Comparison of ENCODE assay signal across 8 mouse cellular contexts in the genomic region with DNA sequence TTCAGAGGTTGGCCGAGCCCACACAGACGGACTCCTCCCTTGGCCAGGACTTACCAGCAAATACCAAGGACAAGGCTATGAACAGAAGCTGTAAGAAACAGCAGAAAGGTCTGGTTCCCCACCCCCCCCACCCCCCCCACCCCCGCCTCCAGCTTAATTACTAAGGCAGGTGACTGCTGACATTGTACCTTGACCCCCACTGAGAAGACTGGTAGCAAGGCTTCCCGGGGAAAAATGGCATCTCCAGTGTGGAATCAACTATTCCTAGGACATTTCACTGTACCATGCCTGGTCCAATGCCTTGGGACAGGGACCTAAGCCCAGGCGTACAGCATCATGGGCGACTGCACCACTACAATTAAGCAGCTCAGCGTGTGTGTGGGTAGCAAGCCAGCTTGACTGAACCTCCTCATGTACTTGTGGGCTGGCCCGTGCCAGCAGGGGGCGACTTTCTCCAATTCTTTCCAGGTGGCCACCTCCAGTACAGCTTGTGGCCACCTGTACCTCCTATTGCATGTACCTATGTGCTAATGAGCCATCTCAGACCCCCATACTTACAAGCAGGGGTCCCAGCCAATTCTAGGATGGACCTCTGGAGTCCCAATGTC. TPM values are rescaled to one million over a fixed set of nuclear protein-coding genes. Genes with fewer than 3 reads are reported as not detected.
DNase-seq lines count a peak whose midpoint lies in the region; ATAC-seq lines count a peak whose summit lies in the region.

No protein-coding gene starts in this region.

- no peak overlapping the region for H3K9ac ChIP-seq in liver, embryonic 11.5 days (ENCODE audit: low read depth, low read length)
- H3K9ac ChIP-seq in kidney, embryonic 16.5 days (replicated peaks; ENCODE audit: low read length): no peak overlapping the region
- H3K9ac ChIP-seq in limb, embryonic 15.5 days: no peak overlapping the region

- no peak overlapping the region for H3K27ac ChIP-seq in liver, embryonic 11.5 days (ENCODE audit: low read depth, low read length)
- H3K27ac ChIP-seq in kidney, embryonic 16.5 days (ENCODE audit: low read length): no peak overlapping the region
- H3K27ac ChIP-seq in limb, embryonic 15.5 days: no peak overlapping the region

- no peak overlapping the region for H3K4me2 ChIP-seq in liver, embryonic 11.5 days
- H3K4me2 ChIP-seq in kidney, embryonic 16.5 days (replicated peaks; ENCODE audit: low read depth, low read length): no peak overlapping the region
- no peak overlapping the region for H3K4me2 ChIP-seq in limb, embryonic 15.5 days

- no peaks in the 10 kb centered on the region for H3K9me3 ChIP-seq in liver, embryonic 11.5 days (ENCODE audit: control insufficient read depth, low read length)
- 0 out of 2 replicates have a peak, but pooled peaks cover 2% of the 10 kb centered on the region for H3K9me3 ChIP-seq in kidney, embryonic 16.5 days (ENCODE audit: low read length)
- no peaks in the 10 kb centered on the region for H3K9me3 ChIP-seq in limb, embryonic 15.5 days

- ATAC-seq in liver, embryonic 11.5 days (replicated peaks; ENCODE audit: low FRiP score): no peak
- ATAC-seq in kidney, embryonic 16.5 days (ENCODE audit: low FRiP score, low TSS enrichment): peak; percentile 86
- ATAC-seq in limb, embryonic 15.5 days (ENCODE audit: insufficient number of reproducible peaks, low FRiP score, low TSS enrichment, low read depth): 0 out of 2 replicates have a peak, but pooled peaks have one; percentile 22

- WGBS in liver, embryonic 11.5 days: 28% methylated on average over 9 of the region's 9 CpGs
- WGBS in kidney, embryonic 16.5 days: 28% methylated on average over 9 of the region's 9 CpGs
- 29% methylated on average over 9 of the region's 9 CpGs for WGBS in limb, embryonic 15.5 days

- no peaks in the 10 kb centered on the region for H3K36me3 ChIP-seq in liver, embryonic 11.5 days (ENCODE audit: control insufficient read depth, insufficient read depth, low read length)
- H3K36me3 ChIP-seq in kidney, embryonic 16.5 days (ENCODE audit: insufficient read depth, low read length): no peaks in the 10 kb centered on the region
- H3K36me3 ChIP-seq in limb, embryonic 15.5 days: no peaks in the 10 kb centered on the region

- H3K27me3 ChIP-seq in liver, embryonic 11.5 days (replicated peaks; ENCODE audit: control insufficient read depth, insufficient read depth, low read length): no peaks in the 10 kb centered on the region
- H3K27me3 ChIP-seq in kidney, embryonic 16.5 days (ENCODE audit: insufficient read depth, low read length): no peaks in the 10 kb centered on the region
- no peaks in the 10 kb centered on the region for H3K27me3 ChIP-seq in limb, embryonic 15.5 days

- H3K4me3 ChIP-seq in liver, embryonic 11.5 days (ENCODE audit: low read depth, low read length): no peak overlapping the region
- no peak overlapping the region for H3K4me3 ChIP-seq in kidney, embryonic 16.5 days (ENCODE audit: low read length)
- no peak overlapping the region for H3K4me3 ChIP-seq in limb, embryonic 15.5 days

- DNase-seq in liver: peak; percentile 74
- DNase-seq in liver, embryonic 11.5 days (ENCODE audit: low spot score): no peak
- peak; percentile 63 for DNase-seq in embryo, embryonic 9.5 days (ENCODE audit: extremely low spot score)
- DNase-seq in heart, adult 9 months (ENCODE audit: low spot score in 2 of 2): peak; percentile 28 to 72
- DNase-seq in neural tube, embryonic 10.5 days (ENCODE audit: extremely low spot score, low spot score): peak; percentile 53
- peak; percentile 92 for DNase-seq in testis, postnatal 10 days (ENCODE audit: low spot score)

- no peaks in the 10 kb centered on the region for H3K4me1 ChIP-seq in liver, embryonic 11.5 days (replicated peaks; ENCODE audit: control insufficient read depth, insufficient read depth, low read length)
- peaks cover 4% of the 10 kb centered on the region for H3K4me1 ChIP-seq in kidney, embryonic 16.5 days (ENCODE audit: insufficient read depth, low read length)
- H3K4me1 ChIP-seq in limb, embryonic 15.5 days: peaks cover 9% of the 10 kb centered on the region

RNA-seq across cellular contexts. Expression of a gene that starts 37.2 kb away (rescaled TPM):
- not detected in 2 replicates for polyA plus RNA-seq in liver, embryonic 11.5 days (2014; fragmentation: Nextera tagmentation; extraction: Ambion mirVana)
- polyA plus RNA-seq in kidney, embryonic 16.5 days (2015; fragmentation: Nextera tagmentation; extraction: Ambion mirVana): not detected in 2 replicates
- polyA plus RNA-seq in limb, embryonic 15.5 days (2015; fragmentation: Nextera tagmentation; extraction: Ambion mirVana): not detected in 2 replicates
